Mouse (Mus musculus): ENCODE results near the gene Tsc2.
"Not testable (repeated sequence)": the region's sequence is repeated elsewhere in the genome, so short reads cannot be mapped to it uniquely, and the experiment has no call there.

The Tsc2 gene

DNA sequence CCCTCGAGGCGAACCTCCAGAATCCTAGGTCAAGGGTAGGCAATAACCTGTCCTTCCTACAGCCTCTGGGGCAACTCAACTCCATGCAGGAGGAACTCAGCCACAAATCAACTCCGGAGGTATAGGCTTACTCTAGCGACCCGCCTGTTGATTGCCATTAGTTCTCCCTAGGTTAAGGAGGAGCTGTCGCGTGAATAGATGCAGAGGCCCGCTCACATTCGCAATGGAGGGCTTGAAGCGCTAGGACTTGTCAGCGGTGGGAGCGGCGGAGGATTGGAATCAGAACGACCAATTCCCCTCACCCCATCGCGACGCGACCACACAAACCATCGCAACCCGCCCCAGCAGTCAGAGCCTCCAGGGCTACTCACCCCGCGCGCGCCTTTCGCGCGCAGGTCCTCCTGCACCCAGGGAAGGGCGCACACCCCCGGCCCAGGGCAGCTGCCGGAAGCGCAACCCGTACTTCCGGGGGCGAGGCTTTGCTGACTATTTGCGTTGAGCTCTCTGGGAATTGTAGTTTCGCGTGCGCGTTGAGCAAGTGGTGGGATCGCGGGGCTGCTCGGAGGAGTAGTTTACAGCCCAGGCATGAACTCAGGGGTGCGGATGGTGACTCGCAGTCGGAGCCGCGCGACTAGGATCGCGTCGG, at the start of gene Tsc2, which contains the start of gene Nthl1:
Gene Tsc2, minus strand, starts transcription at position 464 of the 646 bp plus-strand sequence.
Gene Nthl1, plus strand, starts transcription at position 514 of the 646 bp plus-strand sequence.
- CTCF ChIA-PET, result no interaction called here

DNA sequence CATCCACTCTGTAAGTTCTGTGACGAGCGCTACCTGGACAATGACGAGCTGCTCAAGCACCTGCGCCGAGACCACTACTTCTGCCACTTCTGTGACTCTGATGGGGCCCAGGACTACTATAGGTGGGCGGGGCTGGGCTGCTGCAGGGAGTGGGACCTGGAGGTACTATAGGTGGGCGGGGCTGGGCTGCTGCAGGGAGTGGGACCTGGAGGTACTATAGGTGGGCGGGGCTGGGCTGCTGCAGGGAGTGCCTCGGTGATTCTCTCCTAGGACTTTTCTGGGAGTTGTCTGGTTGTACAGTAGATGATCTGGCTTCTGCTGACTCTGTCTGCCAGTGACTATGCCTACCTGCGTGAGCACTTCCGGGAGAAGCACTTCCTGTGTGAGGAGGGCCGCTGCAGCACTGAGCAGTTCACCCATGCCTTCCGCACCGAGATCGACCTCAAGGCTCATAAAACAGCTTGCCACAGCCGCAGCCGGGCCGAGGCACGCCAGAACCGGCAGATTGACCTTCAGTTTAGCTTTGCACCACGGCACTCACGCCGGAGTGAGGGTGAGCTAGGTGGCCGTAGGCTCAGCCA, 45.2 kb upstream of the Tsc2 start:
- CTCF ChIA-PET, result no interaction called here

- CTCF ChIA-PET, result interaction anchor here (0.6 to 1.4 kb wide), 2 partner anchors 10 to 204 kb away, joined by 3 read pairs; no protein-coding TSS in a partner anchor
These were observed 44.4 kb upstream of the Tsc2 start for GRCm38 (mm10) chr17:24676877-24677276.

DNA sequence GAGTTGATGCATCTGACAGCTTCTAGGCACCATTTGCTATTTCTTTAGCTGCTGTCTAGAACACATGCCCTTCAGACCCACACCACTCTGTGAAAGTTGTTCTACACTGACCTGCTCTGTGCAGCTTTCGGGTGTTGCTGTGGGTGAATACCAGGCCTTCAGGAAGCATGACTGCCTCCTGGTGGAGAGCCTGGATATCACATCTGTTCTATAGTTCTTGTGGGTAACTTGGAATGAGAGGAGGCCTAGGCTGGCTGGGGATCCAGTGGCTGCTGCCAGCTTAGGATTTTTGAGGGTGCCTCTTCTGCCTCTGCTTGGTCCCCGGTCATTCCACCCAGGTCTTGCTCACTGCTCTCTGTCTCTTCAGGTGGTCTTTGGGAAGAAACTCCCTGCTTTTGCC, 43.8 kb upstream of the Tsc2 start:
- CTCF ChIA-PET, result interaction anchor here (1.4 kb wide), 1 partner anchor 11 kb away, joined by 3 read pairs; no protein-coding TSS in a partner anchor

DNA sequence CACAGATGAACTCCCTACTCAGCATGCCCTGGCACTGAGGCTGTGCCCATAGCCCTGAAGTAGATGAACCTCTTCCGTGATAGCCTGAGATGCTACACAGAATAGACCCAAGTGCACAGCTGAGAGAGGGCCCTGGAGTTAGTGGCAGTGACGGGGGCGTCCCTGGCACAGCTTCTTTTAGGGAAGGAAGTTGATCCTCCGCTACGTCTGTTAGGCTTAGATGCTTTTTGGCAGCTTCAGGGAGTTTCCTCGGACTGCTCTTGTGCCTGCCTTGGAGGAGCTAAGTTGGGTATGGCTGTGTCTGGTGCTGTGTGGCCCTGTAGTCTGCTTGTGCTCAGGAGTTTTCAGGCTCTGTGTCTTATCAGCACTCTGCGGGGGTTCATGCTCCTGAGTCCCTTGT, 41.8 kb upstream of the Tsc2 start:
- CTCF ChIA-PET, result interaction anchor here (1.3 kb wide), 1 partner anchor 53 kb away, joined by 4 read pairs; no protein-coding TSS in a partner anchor

- CTCF ChIA-PET, result no interaction called here
These were observed 39.7 kb upstream of the Tsc2 start for GRCm38 (mm10) chr17:24672141-24672540.

GRCm38 (mm10) chr17:24671346-24671745, 38.9 kb upstream of the Tsc2 start:
- CTCF ChIA-PET, result no interaction called here

GRCm38 (mm10) chr17:24670246-24670844, 37.9 kb upstream of the Tsc2 start:
- CTCF ChIA-PET, result no interaction called here

DNA sequence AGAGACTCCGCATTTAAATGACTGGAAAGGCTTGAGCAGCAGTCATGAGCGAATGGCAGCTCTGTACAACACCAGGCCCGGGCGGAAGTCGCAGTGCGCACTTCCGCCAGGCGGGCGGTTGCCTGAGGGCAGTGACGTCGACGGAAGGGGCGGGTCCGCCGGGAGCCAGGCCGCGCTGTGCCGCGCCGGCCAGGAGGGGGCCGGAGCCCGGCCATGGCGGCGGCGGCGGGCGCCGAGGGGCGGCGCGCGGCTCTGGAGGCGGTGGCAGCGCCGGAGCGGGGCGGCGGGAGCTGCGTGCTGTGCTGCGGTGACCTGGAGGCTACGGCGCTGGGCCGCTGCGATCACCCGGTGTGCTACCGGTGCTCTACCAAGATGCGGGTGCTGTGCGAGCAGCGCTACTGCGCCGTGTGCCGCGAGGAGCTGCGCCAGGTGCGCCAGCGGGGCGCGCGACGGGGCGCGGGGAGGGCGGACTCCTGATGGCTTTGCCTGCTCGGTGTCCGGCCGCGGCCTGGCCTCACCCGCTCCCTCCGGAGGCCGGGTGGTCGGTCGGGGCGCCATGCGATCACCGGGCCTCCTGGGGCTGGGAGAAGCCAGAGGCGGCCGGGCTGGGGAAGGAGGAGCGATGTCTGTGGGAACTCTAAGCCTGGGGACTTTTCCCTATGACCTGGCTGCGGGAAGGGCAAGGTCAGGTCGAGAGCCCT, 37.3 kb upstream of the Tsc2 start, which contains the start of gene Zfp598:
Gene Zfp598, plus strand, starts transcription at position 143 of the 701 bp plus-strand sequence.
- CTCF ChIA-PET, result interaction anchor here (1.2 kb wide), 1 partner anchor 121 kb away, joined by 5 read pairs; no protein-coding TSS in a partner anchor

- CTCF ChIA-PET, result interaction anchor here (1.2 kb wide), 1 partner anchor 121 kb away, joined by 5 read pairs; no protein-coding TSS in a partner anchor
These were observed 36.7 kb upstream of the Tsc2 start for GRCm38 (mm10) chr17:24669214-24669544.

DNA sequence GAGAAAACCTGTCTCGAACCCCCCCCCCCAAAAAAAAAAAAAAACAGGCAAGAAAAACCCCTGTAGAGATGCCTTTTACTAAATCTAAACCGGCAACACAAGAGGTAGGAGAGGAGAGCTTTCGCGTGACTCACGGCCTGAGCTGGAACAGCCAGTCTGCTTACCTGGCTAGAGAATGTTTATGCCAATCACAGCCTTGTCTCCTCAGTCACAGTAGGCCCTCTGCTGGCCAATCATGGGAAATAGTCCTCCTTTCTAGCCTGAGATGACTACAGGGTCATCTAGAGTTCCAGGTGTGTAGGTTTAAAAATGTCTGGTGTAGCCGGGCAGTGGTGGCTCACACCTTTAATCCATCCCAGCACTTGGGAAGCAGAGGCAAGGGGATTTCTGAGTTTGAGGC, 35.0 kb upstream of the Tsc2 start:
- CTCF ChIA-PET, result no interaction called here

GRCm38 (mm10) chr17:24667011-24667410, 34.6 kb upstream of the Tsc2 start:
- CTCF ChIA-PET, result not testable (repeated sequence)

GRCm38 (mm10) chr17:24658017-24658758, 25.8 kb upstream of the Tsc2 start, which contains the start of gene Npw:
Gene Npw (minus strand): TSS chr17:24658457.
- CTCF ChIA-PET, result no interaction called here

- CTCF ChIA-PET, result interaction anchor here (0.7 kb wide), 1 partner anchor 15 kb away, joined by 3 read pairs; no protein-coding TSS in a partner anchor
These were observed 22.5 kb upstream of the Tsc2 start for GRCm38 (mm10) chr17:24654969-24655368.

- CTCF ChIA-PET, result interaction anchor here (0.6 to 0.9 kb wide), 2 partner anchors 159 to 161 kb away, joined by 3 to 7 read pairs; no protein-coding TSS in a partner anchor
These were observed 21.7 kb upstream of the Tsc2 start for GRCm38 (mm10) chr17:24653967-24654710.

- CTCF ChIA-PET, result no interaction called here
These were observed 19.4 kb upstream of the Tsc2 start for GRCm38 (mm10) chr17:24651835-24652234.

DNA sequence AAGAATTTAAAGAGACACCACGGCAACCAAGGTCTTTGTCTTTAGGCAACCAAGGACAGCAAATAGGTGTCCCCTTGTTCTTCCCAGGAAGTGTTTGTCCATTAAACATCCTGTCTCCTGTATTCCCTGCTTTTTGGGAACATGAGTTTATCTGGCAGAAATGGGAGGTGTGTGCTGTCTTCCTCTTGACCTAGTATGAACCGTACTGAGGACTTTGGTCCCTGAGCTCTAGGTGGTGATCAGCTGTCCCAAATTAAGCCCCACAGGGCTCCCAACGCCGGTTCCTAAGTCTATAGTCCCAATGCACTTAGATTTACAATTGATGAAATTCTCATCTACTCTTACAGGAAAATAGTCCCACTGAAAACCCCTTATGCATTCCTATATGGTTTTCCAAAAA, 18.3 kb upstream of the Tsc2 start:
- CTCF ChIA-PET, result no interaction called here

DNA sequence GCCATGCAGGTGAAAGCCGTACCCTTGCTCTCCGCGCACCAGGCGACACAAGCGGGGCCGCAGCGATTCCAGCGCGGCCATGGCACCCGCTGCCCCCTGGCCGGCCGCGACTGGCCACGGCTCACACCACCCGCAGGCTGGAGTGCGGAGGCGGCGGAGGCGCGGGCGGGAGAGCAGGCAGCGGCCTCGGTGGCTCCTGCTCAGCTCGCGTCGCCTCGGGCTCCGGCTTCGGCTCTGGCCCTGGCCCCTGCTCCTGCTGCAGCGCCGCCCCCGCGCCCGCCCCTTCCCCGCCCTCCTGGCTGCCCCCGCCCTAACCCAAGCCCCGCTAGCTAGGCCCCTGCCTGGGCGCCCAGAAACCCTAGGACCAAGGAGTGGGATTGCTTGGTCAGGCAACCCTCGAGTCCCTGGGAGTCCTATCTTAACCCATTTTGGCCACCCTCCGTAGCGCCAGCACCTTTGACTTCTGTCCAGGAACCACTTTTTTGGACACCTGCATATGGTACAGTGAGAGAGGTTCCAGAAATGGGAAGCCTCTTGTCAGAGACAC, 17.7 kb upstream of the Tsc2 start, which contains the start of gene Slc9a3r2:
Gene Slc9a3r2, minus strand, starts transcription at position 258 of the 547 bp plus-strand sequence.
- CTCF ChIA-PET, result no interaction called here

DNA sequence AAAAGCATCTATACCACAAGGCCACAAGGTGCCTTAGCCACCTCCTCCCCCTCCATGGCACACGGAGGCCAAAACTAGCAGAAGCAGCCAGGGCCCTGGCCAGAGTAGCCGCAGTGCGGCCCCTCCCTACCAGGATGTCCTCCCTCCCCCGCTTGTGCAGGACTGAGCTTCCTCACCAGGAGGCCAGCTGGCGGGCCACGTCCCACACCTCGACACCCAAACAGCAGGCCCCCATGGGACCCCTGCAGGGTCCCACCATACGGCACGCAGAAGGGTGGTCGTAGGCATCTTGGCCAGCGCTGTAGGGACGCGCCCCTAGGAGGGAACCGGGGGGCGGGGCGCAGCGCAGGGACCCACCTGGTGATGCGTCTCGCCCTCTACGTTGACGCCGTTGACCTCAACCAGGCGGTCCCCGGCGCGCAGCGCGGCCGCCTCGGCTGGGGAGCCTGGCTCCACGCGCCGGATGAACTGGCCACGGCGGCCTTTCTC, 17.2 kb upstream of the Tsc2 start:
- CTCF ChIA-PET, result no interaction called here

DNA sequence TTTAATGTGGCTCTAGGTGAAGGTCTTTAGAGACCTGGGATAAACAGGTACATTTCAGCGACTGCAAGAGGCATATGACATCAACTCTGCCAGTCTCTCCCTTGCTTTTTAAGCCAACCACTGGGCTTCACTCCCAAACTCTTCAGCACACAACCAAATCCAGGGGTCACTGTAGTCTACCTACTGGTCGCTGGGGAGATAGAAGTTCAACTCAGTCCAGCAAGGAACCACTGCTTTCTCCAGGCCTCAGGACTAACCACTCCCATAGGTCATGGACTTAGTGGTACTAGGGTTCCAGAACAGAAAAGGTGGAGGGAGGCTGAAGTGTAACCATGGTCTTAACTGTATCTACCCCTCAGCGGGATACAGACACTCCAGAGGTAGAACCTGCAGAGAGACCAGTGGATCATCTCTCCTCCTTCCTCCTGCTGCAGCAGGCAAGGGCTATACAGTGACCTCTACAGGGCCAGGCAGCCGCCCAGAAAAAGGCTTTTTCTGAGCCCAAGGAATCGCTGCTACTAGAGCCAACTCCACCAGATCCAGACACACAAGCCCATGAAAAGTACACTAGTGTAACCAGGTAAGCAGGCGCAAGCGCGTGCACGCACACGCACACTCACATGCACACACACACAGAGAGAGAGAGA, 16.4 kb upstream of the Tsc2 start:
- CTCF ChIA-PET, result no interaction called here
